Mouse (Mus musculus): ENCODE data around the gene Gstp2. TPM values are rescaled to one million over a fixed set of nuclear protein-coding genes. Genes with fewer than 3 reads are reported as not detected.
"Not testable (repeated sequence)": the region's sequence is repeated elsewhere in the genome, so short reads cannot be mapped to it uniquely, and the experiment has no call there.

Gene Gstp2
- polyA plus RNA-seq, 1 experiment, result not detected

- Histone ChIP-seq H3K9me3 (ENCODE audit: control insufficient read depth, low read length) (peaks cover 5% of the 10 kb centered on the region), H3K36me3 (ENCODE audit: control insufficient read depth) (peaks cover 13% of the 10 kb centered on the region), H3K4me3 (replicated peaks) (no peak overlapping the region), H3K27me3 (ENCODE audit: control insufficient read depth) (no peaks in the 10 kb centered on the region), H3K4me1 (ENCODE audit: control insufficient read depth) (peaks cover 50% of the 10 kb centered on the region)
- TF ChIP-seq GATA1 (IDR thresholded peaks at IDR 0.05; ENCODE audit: low read length), result no peak
- no peak for TF ChIP-seq TAL1 (IDR thresholded peaks at IDR 0.05; ENCODE audit: low read length)
These were observed 9.6 kb upstream of the Gstp2 start for GRCm38 (mm10) chr19:4055216-4055946.

- Histone ChIP-seq H3K27me3 (ENCODE audit: control insufficient read depth) (no peaks in the 10 kb centered on the region), H3K9me3 (ENCODE audit: control insufficient read depth, low read length) (peaks cover 5% of the 10 kb centered on the region), H3K4me1 (ENCODE audit: control insufficient read depth) (peaks cover 47% of the 10 kb centered on the region), H3K36me3 (ENCODE audit: control insufficient read depth) (peaks cover 13% of the 10 kb centered on the region), H3K4me3 (replicated peaks) (no peak overlapping the region)
- TF ChIP-seq GATA1 (IDR thresholded peaks at IDR 0.05; ENCODE audit: low read length), result no peak
- no peak for TF ChIP-seq TAL1 (IDR thresholded peaks at IDR 0.05; ENCODE audit: low read length)
These were observed 8.8 kb upstream of the Gstp2 start for GRCm38 (mm10) chr19:4054613-4055012.

- TF ChIP-seq TAL1 (IDR thresholded peaks at IDR 0.05; ENCODE audit: low read length) (no peak), GATA1 (IDR thresholded peaks at IDR 0.05; ENCODE audit: low read length) (no peak)
- peaks cover 7% of the 10 kb centered on the region for H3K36me3 ChIP-seq (ENCODE audit: control insufficient read depth)
- H3K4me1 ChIP-seq (ENCODE audit: control insufficient read depth), result peaks cover 36% of the 10 kb centered on the region
- no peaks in the 10 kb centered on the region for H3K27me3 ChIP-seq (ENCODE audit: control insufficient read depth)
- peaks cover 5% of the 10 kb centered on the region for H3K9me3 ChIP-seq (ENCODE audit: control insufficient read depth, low read length)
- H3K4me3 ChIP-seq (replicated peaks), result no peak overlapping the region
These were observed 6.8 kb upstream of the Gstp2 start for GRCm38 (mm10) chr19:4052516-4053030.

GRCm38 (mm10) chr19:4051741-4052515, 6.1 kb upstream of the Gstp2 start:
- Histone ChIP-seq H3K4me1 (ENCODE audit: control insufficient read depth) (peaks cover 38% of the 10 kb centered on the region), H3K9me3 (ENCODE audit: control insufficient read depth, low read length) (peaks cover 5% of the 10 kb centered on the region), H3K27me3 (ENCODE audit: control insufficient read depth) (no peaks in the 10 kb centered on the region), H3K4me3 (replicated peaks) (no peak overlapping the region), H3K36me3 (ENCODE audit: control insufficient read depth) (peaks cover 4% of the 10 kb centered on the region)
- TF ChIP-seq GATA1 (IDR thresholded peaks at IDR 0.05; ENCODE audit: low read length), result no peak
- no peak for TF ChIP-seq TAL1 (IDR thresholded peaks at IDR 0.05; ENCODE audit: low read length)

GRCm38 (mm10) chr19:4051016-4051415, 5.2 kb upstream of the Gstp2 start:
- Histone ChIP-seq H3K4me1 (ENCODE audit: control insufficient read depth) (peaks cover 39% of the 10 kb centered on the region), H3K27me3 (ENCODE audit: control insufficient read depth) (no peaks in the 10 kb centered on the region), H3K4me3 (replicated peaks) (no peak overlapping the region), H3K36me3 (ENCODE audit: control insufficient read depth) (peaks cover 4% of the 10 kb centered on the region), H3K9me3 (ENCODE audit: control insufficient read depth, low read length) (peaks cover 5% of the 10 kb centered on the region)
- TF ChIP-seq TAL1 (IDR thresholded peaks at IDR 0.05; ENCODE audit: low read length) (no peak), GATA1 (IDR thresholded peaks at IDR 0.05; ENCODE audit: low read length) (no peak)

- H3K4me3 ChIP-seq (replicated peaks); H3K27me3 ChIP-seq (ENCODE audit: control insufficient read depth); H3K36me3 ChIP-seq (ENCODE audit: control insufficient read depth); H3K9me3 ChIP-seq (ENCODE audit: control insufficient read depth, low read length): not testable (repeated sequence)
- H3K4me1 ChIP-seq (ENCODE audit: control insufficient read depth), result peaks cover 44% of the 10 kb centered on the region
These were observed 3.2 kb upstream of the Gstp2 start for GRCm38 (mm10) chr19:4049069-4049468.

GRCm38 (mm10) chr19:4047859-4048258, 2.0 kb upstream of the Gstp2 start:
- H3K4me3 ChIP-seq (replicated peaks), result peak overlapping the region; percentile 53

GRCm38 (mm10) chr19:4046866-4047254, 1.0 kb upstream of the Gstp2 start:
- H3K36me3 ChIP-seq (ENCODE audit: control insufficient read depth), result no peaks in the 10 kb centered on the region
- H3K27me3 ChIP-seq (ENCODE audit: control insufficient read depth), result no peaks in the 10 kb centered on the region
- H3K9me3 ChIP-seq (ENCODE audit: control insufficient read depth, low read length), result peaks cover 5% of the 10 kb centered on the region
- peaks cover 56% of the 10 kb centered on the region for H3K4me1 ChIP-seq (ENCODE audit: control insufficient read depth)
- TF ChIP-seq TAL1 (IDR thresholded peaks at IDR 0.05; ENCODE audit: low read length) (no peak; the same call in 2 of the 3 replicates), GATA1 (IDR thresholded peaks at IDR 0.05; ENCODE audit: low read length) (no peak)
- peak overlapping the region; percentile 53 for H3K4me3 ChIP-seq (replicated peaks)

More at GRCm38 (mm10) chr19:4047859-4048258, 2.0 kb upstream of the Gstp2 start:
- H3K36me3 ChIP-seq (ENCODE audit: control insufficient read depth), result no peaks in the 10 kb centered on the region
- peaks cover 5% of the 10 kb centered on the region for H3K9me3 ChIP-seq (ENCODE audit: control insufficient read depth, low read length)
- H3K4me1 ChIP-seq (ENCODE audit: control insufficient read depth), result peaks cover 52% of the 10 kb centered on the region
- no peaks in the 10 kb centered on the region for H3K27me3 ChIP-seq (ENCODE audit: control insufficient read depth)
- TF ChIP-seq GATA1 (IDR thresholded peaks at IDR 0.05; ENCODE audit: low read length) (no peak), TAL1 (IDR thresholded peaks at IDR 0.05; ENCODE audit: low read length) (no peak)

- H3K9me3 ChIP-seq (ENCODE audit: control insufficient read depth, low read length); H3K27me3 ChIP-seq (ENCODE audit: control insufficient read depth); H3K4me3 ChIP-seq (replicated peaks); H3K36me3 ChIP-seq (ENCODE audit: control insufficient read depth): not testable (repeated sequence)
- H3K4me1 ChIP-seq (ENCODE audit: control insufficient read depth), result peaks cover 52% of the 10 kb centered on the region
These were observed 1.7 kb downstream of the Gstp2 start for GRCm38 (mm10) chr19:4044109-4044508.
